Mouse (Mus musculus): ENCODE results near the gene Phc2. TPM values are rescaled to one million over a fixed set of nuclear protein-coding genes. Genes with fewer than 3 reads are reported as not detected.

Phc2 gene
- polyA plus RNA-seq, 1 experiment from 2014 or later: 7.5 TPM

- WGBS: 52% methylated on average over 18 of the region's 18 CpGs
- H3K9ac ChIP-seq (ENCODE audit: low read length): peak overlapping the region; percentile 44
- H3K9me3 ChIP-seq (replicated peaks; ENCODE audit: control insufficient read depth, low read length): no peaks in the 10 kb centered on the region
- H3K4me2 ChIP-seq (ENCODE audit: low read depth, low read length): peak overlapping the region; percentile 47
- peak overlapping the region; percentile 9; the same call in 1 of the 2 replicates for H3K4me3 ChIP-seq (ENCODE audit: low read length)
- ATAC-seq (replicated peaks; ENCODE audit: extremely low read depth, insufficient read depth, low FRiP score): peak; percentile 8; the same call in 1 of the 2 replicates
- peaks cover 75% of the 10 kb centered on the region for H3K4me1 ChIP-seq (ENCODE audit: control insufficient read depth, insufficient read depth, low read length)
- peak overlapping the region; percentile 90 for H3K27ac ChIP-seq (ENCODE audit: low read length)
- no peaks in the 10 kb centered on the region for H3K36me3 ChIP-seq (ENCODE audit: control insufficient read depth, insufficient read depth)
- H3K27me3 ChIP-seq (ENCODE audit: control insufficient read depth, insufficient read depth, low read length): no peaks in the 10 kb centered on the region
Observed at GRCm38 (mm10) chr4:128734721-128735671, 80.5 kb downstream of the Phc2 start.

GRCm38 (mm10) chr4:128737137-128737589 lies 82.7 kb downstream of the Phc2 start:
- Histone ChIP-seq H3K9ac (ENCODE audit: low read length) (peak overlapping the region; percentile 67), H3K9me3 (replicated peaks; ENCODE audit: control insufficient read depth, low read length) (no peaks in the 10 kb centered on the region), H3K27me3 (ENCODE audit: control insufficient read depth, insufficient read depth, low read length) (no peaks in the 10 kb centered on the region), H3K4me3 (ENCODE audit: low read length) (0 out of 2 replicates have a peak overlapping the region, but pooled peaks have one; percentile 1), H3K36me3 (ENCODE audit: control insufficient read depth, insufficient read depth) (no peaks in the 10 kb centered on the region), H3K4me2 (ENCODE audit: low read depth, low read length) (peak overlapping the region; percentile 39), H3K27ac (ENCODE audit: low read length) (peak overlapping the region; percentile 82), H3K4me1 (ENCODE audit: control insufficient read depth, insufficient read depth, low read length) (peaks cover 67% of the 10 kb centered on the region)
- WGBS: 36% methylated on average over 6 of the region's 6 CpGs
- ATAC-seq (replicated peaks; ENCODE audit: extremely low read depth, insufficient read depth, low FRiP score): no peak; the same call in 1 of the 2 replicates

GRCm38 (mm10) chr4:128737825-128738610 lies 83.5 kb downstream of the Phc2 start:
- H3K9ac ChIP-seq (ENCODE audit: low read length): peak overlapping the region; percentile 62; the same call in 1 of the 2 replicates
- no peaks in the 10 kb centered on the region for H3K36me3 ChIP-seq (ENCODE audit: control insufficient read depth, insufficient read depth)
- ATAC-seq (replicated peaks; ENCODE audit: extremely low read depth, insufficient read depth, low FRiP score): no peak
- no peak overlapping the region for H3K4me3 ChIP-seq (ENCODE audit: low read length)
- WGBS: 52% methylated on average over 14 of the region's 14 CpGs
- peak overlapping the region; percentile 39 for H3K4me2 ChIP-seq (ENCODE audit: low read depth, low read length)
- peaks cover 65% of the 10 kb centered on the region for H3K4me1 ChIP-seq (ENCODE audit: control insufficient read depth, insufficient read depth, low read length)
- H3K27me3 ChIP-seq (ENCODE audit: control insufficient read depth, insufficient read depth, low read length): no peaks in the 10 kb centered on the region
- H3K27ac ChIP-seq (ENCODE audit: low read length): peak overlapping the region; percentile 82
- no peaks in the 10 kb centered on the region for H3K9me3 ChIP-seq (replicated peaks; ENCODE audit: control insufficient read depth, low read length)

GRCm38 (mm10) chr4:128740878-128741277 lies 86.4 kb downstream of the Phc2 start:
- peaks cover 22% of the 10 kb centered on the region for H3K36me3 ChIP-seq (ENCODE audit: control insufficient read depth, insufficient read depth)
- no peak for ATAC-seq (replicated peaks; ENCODE audit: extremely low read depth, insufficient read depth, low FRiP score)
- H3K4me2 ChIP-seq (ENCODE audit: low read depth, low read length): no peak overlapping the region
- H3K9me3 ChIP-seq (replicated peaks; ENCODE audit: control insufficient read depth, low read length): no peaks in the 10 kb centered on the region
- no peaks in the 10 kb centered on the region for H3K27me3 ChIP-seq (ENCODE audit: control insufficient read depth, insufficient read depth, low read length)
- no peak overlapping the region for H3K27ac ChIP-seq (ENCODE audit: low read length)
- 56% methylated on average over 1 of the region's 1 CpGs for WGBS
- no peak overlapping the region for H3K9ac ChIP-seq (ENCODE audit: low read length)
- peaks cover 36% of the 10 kb centered on the region for H3K4me1 ChIP-seq (ENCODE audit: control insufficient read depth, insufficient read depth, low read length)
- no peak overlapping the region for H3K4me3 ChIP-seq (ENCODE audit: low read length)

- no peak for ATAC-seq (replicated peaks; ENCODE audit: extremely low read depth, insufficient read depth, low FRiP score)
- H3K4me3 ChIP-seq (ENCODE audit: low read length): no peak overlapping the region
- 54% methylated on average over 5 of the region's 5 CpGs for WGBS
- H3K4me1 ChIP-seq (ENCODE audit: control insufficient read depth, insufficient read depth, low read length): peaks cover 26% of the 10 kb centered on the region
- H3K9me3 ChIP-seq (replicated peaks; ENCODE audit: control insufficient read depth, low read length): no peaks in the 10 kb centered on the region
- H3K27ac ChIP-seq (ENCODE audit: low read length): no peak overlapping the region
- H3K9ac ChIP-seq (ENCODE audit: low read length): no peak overlapping the region
- H3K4me2 ChIP-seq (ENCODE audit: low read depth, low read length): no peak overlapping the region
- H3K27me3 ChIP-seq (ENCODE audit: control insufficient read depth, insufficient read depth, low read length): no peaks in the 10 kb centered on the region
- peaks cover 32% of the 10 kb centered on the region for H3K36me3 ChIP-seq (ENCODE audit: control insufficient read depth, insufficient read depth)
Observed at GRCm38 (mm10) chr4:128741906-128742305, 87.4 kb downstream of the Phc2 start.

- H3K36me3 ChIP-seq (ENCODE audit: control insufficient read depth, insufficient read depth): peaks cover 38% of the 10 kb centered on the region
- peaks cover 23% of the 10 kb centered on the region for H3K4me1 ChIP-seq (ENCODE audit: control insufficient read depth, insufficient read depth, low read length)
- ATAC-seq (replicated peaks; ENCODE audit: extremely low read depth, insufficient read depth, low FRiP score): no peak
- no peak overlapping the region for H3K4me3 ChIP-seq (ENCODE audit: low read length)
- WGBS: 63% methylated on average over 10 of the region's 10 CpGs
- no peaks in the 10 kb centered on the region for H3K27me3 ChIP-seq (ENCODE audit: control insufficient read depth, insufficient read depth, low read length)
- no peaks in the 10 kb centered on the region for H3K9me3 ChIP-seq (replicated peaks; ENCODE audit: control insufficient read depth, low read length)
- H3K4me2 ChIP-seq (ENCODE audit: low read depth, low read length): no peak overlapping the region
- no peak overlapping the region for H3K9ac ChIP-seq (ENCODE audit: low read length)
- no peak overlapping the region for H3K27ac ChIP-seq (ENCODE audit: low read length)
Observed at GRCm38 (mm10) chr4:128742379-128742970, 88.0 kb downstream of the Phc2 start.

- H3K27me3 ChIP-seq (ENCODE audit: control insufficient read depth, insufficient read depth, low read length): no peaks in the 10 kb centered on the region
- no peak overlapping the region for H3K9ac ChIP-seq (ENCODE audit: low read length)
- no peak for ATAC-seq (replicated peaks; ENCODE audit: extremely low read depth, insufficient read depth, low FRiP score)
- WGBS: 77% methylated on average over 12 of the region's 12 CpGs
- no peak overlapping the region for H3K4me3 ChIP-seq (ENCODE audit: low read length)
- no peaks in the 10 kb centered on the region for H3K9me3 ChIP-seq (replicated peaks; ENCODE audit: control insufficient read depth, low read length)
- no peak overlapping the region for H3K4me2 ChIP-seq (ENCODE audit: low read depth, low read length)
- H3K27ac ChIP-seq (ENCODE audit: low read length): no peak overlapping the region
- H3K36me3 ChIP-seq (ENCODE audit: control insufficient read depth, insufficient read depth): peaks cover 44% of the 10 kb centered on the region
- H3K4me1 ChIP-seq (ENCODE audit: control insufficient read depth, insufficient read depth, low read length): peaks cover 24% of the 10 kb centered on the region
Observed at GRCm38 (mm10) chr4:128743031-128743626, 88.6 kb downstream of the Phc2 start.

GRCm38 (mm10) chr4:128745160-128745559 lies 90.7 kb downstream of the Phc2 start:
- Histone ChIP-seq H3K4me3 (ENCODE audit: low read length) (no peak overlapping the region), H3K27me3 (ENCODE audit: control insufficient read depth, insufficient read depth, low read length) (no peaks in the 10 kb centered on the region), H3K4me2 (ENCODE audit: low read depth, low read length) (no peak overlapping the region), H3K9ac (ENCODE audit: low read length) (no peak overlapping the region), H3K4me1 (ENCODE audit: control insufficient read depth, insufficient read depth, low read length) (peaks cover 23% of the 10 kb centered on the region), H3K36me3 (ENCODE audit: control insufficient read depth, insufficient read depth) (peaks cover 59% of the 10 kb centered on the region), H3K27ac (ENCODE audit: low read length) (no peak overlapping the region), H3K9me3 (replicated peaks; ENCODE audit: control insufficient read depth, low read length) (no peaks in the 10 kb centered on the region)
- WGBS: 79% methylated on average over 8 of the region's 8 CpGs
- ATAC-seq (replicated peaks; ENCODE audit: extremely low read depth, insufficient read depth, low FRiP score): no peak
